Mouse (Mus musculus) adrenal gland (tissue): ENCODE results near the gene Apoc3.

Experiments
- intact Hi-C: fragments of 180-260 bp; cut with DNase I; formaldehyde crosslinking; loops from one replicate; pipeline ENCODE4 v1.15.1; 2025
- long read RNA-seq, 2 experiments: library from polyadenylated mRNA; unstranded; transcript quantifications; one replicate each; pipeline ENCODE4 v2.0.0; 2020; ENCODE audit warnings: borderline replicate concordance in 1 of 2; ENCODE audit not compliant: insufficient replicate concordance in 1 of 2

The Apoc3 gene
- long read RNA-seq, experiment 1 = 0 reads
- long read RNA-seq, experiment 2, partial matches to known transcripts = 0 of 1 reads
- long read RNA-seq, experiment 2, other reads (novel, unspliced or antisense) = 0 of 1 reads

DNA sequence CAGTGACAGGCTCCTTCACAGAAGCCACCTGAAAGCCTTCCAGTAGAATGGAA is at the start of gene Apoc3:
Gene Apoc3 (minus strand): TSS at position 41 of the 53 bp plus-strand sequence.
- intact Hi-C loops = no loop called here

DNA sequence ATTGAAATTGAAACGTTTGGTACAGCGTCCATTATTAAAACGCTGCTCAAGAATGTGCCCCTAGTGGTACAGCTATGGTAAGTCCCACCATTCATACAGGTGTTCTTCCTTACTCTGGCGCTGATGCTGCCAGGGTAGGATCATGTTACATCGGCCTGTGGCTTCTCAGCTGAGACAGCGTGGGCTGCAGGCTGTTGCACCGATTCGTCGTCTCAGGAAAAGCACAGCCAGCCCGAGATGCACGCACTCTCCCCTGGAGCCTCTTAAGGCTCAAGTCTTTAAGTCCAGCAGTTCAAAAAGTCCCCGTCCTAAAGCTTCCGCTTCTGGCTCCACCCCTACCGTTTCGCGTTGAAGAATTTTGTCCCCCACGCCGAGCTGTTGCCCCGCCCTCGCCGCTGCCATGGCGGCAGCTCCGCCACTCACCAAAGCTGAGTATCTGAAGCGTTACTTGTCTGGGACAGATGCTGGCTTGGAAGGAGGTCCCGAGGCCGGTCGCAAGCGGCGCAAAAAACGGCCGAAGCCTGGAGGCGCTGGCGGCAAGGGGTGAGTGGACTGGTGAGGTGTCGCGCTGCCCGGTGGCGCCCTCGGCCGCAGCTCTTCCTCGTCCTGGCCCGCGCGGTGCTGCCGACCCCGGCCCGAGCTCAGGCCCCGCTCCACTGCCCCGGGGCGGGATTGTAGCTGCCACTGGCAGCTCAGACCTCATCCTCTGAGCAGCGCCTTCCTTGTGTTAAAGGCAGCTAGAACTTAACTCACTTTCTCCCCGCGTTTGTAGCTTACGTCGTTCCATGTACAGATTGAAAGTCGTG is 47.4 kb upstream of the Apoc3 start, which contains the start of gene Bud13:
Gene Bud13 (plus strand): TSS at position 378 of the 806 bp plus-strand sequence.
- intact Hi-C loops = no loop called here

DNA sequence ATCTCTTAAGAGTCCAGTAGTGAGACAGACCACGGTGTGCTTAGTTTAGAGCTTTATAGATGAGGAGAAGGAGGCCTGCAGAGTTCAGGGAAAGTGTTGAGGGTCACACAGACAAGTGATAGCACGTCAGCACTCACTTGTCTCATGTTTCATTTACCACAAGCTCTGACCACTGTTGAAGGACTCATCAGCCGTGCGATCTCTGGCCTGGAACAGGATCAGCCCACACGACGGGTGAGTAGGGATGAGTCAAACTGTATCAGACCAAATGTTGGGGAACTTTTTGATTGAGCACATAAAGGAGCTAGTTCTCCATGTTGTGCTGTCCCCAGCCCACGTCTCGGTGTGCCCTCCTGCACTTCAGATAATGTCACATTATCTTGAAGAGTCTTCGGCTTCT is 39.1 kb upstream of the Apoc3 start:
- intact Hi-C loops = no loop called here

DNA sequence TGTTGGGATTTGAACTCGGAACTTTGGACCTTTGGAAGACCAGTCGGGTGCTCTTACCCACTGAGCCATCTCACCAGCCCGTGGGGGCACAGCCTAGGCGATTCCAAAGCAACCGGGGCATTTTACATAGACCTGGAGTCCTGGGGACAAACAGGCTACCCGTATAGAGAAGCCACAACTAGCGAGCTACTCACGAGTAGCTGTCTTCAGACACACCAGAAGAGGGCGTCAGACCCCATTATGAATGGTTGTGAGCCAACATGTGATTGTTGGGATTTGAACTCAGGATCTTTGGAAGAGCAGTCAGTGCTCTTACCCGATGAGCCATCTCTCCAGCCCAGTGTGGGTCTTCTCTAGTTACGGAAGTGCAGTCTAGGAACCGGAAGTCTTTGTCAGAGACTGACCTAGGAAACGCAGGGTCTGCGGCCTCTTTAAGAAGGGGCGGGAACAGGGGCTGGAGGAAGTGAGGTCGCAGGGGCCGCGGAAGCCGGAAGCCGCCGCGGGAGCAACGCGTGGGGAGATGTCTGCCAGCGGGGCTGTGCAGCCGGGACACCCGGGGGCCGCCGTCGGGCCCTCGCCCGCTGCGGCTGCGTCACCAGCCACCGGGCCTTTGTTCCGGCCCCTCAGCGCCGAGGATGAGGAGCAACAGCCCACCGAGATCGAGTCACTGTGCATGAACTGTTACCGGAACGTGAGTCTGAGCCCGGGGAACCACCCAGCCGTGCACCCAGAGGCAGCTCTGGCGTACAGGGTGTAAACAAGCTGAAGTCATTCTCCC is 37.4 kb upstream of the Apoc3 start, which contains the start of gene Zpr1:
Gene Zpr1 (plus strand): TSS at position 388 of the 778 bp plus-strand sequence.
- intact Hi-C loops = no loop called here

DNA sequence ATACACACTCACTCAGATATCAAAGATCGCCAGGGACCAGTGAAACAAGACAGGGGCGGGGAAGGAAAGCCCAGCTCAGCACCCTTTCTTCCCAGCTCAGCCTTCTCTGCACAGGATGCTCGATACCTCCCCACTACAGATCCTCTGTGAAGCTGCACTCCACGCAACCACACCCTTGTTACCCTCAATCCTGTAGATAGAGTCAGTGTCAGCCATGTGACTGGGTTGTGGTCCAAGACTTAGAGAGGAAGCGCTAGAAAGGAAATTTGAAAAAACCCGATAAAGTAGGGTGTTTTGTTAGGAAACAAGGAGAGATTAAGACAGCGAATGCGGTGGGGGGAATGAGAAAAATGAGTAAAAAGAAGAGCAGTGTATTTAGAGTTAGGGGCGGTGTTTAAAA is 36.6 kb upstream of the Apoc3 start:
- intact Hi-C loops = no loop called here

DNA sequence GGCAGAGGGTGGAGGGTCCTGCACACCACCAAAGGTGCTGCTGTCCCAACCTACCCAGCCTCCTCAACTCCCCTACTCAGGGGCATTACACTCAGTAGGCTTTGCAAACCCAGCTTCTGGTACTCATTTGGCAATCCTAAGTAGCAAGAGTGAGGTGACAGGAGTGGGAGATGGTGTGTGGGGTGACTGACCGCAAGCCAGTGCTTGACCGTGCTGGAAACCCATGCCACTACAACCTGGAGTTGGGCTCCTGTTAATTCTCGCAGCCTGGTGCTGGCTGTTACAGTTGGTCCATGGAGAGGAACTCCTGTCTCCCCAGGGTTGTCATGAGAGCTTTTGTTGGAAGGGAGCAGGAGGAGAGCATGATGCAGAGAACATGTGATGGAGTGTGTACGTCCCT is 35.3 kb upstream of the Apoc3 start:
- intact Hi-C loops = no loop called here

DNA sequence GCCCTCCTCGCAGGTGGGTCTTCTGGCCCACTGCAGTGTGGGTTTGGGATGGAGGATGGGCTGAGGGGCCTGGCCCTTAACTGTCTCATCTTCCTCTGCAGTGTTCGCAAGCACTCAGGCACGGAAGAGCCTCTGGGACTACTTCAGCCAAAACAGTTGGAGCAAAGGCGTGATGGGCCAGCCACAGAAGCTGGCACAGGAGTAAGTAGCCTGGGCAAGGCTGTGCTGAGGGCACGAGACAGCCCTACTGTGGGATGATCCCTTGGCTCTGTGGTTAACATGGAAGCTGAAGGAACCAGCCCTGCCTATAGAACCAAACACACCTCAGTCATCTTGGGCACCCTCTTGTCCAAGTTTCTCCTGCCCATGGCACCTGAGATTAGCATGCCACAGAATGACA is 33.7 kb upstream of the Apoc3 start:
- intact Hi-C loops = no loop called here

DNA sequence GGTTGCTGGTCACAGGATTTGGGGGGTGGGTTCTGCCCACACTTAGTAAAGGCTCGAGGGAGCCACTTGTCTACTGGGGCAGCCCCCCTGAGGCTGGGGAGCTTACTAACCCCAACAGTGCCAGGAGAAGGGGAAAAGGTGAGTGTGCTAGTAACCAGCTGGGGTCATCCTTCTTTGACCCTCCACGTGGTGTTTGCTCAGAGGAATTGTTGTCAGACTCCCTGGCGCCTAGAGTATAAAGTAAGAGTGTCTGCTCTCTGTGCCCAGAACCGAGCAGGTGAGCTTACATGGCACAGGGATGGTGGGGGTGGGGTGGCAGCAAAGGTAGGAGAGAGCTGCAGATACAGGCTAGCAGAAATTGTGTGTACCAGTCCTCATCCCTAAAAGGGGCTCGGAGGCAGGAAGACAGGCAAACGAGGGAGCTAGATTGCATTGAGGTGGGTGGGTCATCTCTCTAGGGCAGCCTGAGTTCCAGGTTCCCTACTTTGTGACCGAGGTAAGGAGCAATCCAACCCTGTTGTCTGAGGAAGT is 33.0 kb upstream of the Apoc3 start, which contains the start of gene Apoa5:
Gene Apoa5 (plus strand): TSS at position 291 of the 531 bp plus-strand sequence.
- intact Hi-C loops = no loop called here

DNA sequence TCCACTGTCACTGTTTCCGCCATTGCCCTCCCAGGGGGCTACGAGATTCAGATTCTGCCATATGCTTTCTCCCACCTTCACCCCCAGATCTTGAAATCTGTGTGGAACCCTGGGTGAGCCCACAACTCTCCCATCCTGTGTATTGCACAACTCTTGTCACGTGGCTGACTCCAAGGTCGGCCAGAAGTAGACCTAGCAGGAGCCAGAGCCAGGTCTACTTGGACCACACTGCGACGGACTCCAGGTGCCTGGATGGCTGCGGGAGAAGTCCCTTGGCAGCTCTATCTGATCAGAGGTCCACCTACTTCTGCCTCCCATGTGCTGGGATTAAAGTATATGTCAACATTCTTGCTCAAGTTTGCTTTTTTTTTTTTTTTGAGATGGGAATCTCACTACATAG is 25.7 kb upstream of the Apoc3 start:
- intact Hi-C loops = no loop called here

DNA sequence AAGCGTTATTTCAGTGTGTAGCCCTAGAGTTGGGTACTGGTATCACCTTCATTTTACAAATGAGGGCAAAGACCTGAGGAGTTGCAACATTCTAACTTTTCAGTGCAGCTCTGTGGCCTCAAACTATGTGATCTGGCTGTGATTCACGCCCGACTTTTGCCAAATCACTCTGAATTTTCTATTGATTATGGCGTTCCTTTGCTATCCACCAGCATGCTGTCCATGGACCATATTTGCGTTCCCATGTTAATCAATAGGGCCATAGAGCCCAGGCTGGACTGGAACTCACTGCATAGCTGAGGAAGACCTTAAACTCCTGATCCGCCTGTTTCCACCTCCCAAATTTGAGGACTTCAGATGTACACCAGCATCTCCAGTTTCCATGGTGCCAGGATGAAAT is 23.7 kb upstream of the Apoc3 start:
- intact Hi-C loops = no loop called here

DNA sequence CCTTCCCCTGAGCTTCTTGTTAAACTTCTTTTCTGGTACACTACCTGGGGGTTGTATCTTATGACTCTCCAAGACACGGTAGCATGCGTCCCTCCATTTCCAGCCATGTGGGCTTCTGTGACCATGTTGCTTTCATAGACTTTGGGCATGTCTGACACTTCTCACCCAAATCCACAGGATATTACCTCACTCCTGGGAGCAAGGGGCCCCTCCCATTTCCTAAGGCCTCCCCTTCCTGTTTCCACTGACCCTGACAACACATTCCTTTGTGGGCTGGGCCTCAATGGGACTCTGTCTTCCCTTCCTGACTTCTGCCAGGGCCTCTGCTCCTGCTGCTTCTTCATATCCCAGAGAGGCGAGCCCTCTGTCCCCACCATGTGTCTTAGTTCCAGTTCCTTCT is 22.1 kb upstream of the Apoc3 start:
- intact Hi-C loops = no loop called here

DNA sequence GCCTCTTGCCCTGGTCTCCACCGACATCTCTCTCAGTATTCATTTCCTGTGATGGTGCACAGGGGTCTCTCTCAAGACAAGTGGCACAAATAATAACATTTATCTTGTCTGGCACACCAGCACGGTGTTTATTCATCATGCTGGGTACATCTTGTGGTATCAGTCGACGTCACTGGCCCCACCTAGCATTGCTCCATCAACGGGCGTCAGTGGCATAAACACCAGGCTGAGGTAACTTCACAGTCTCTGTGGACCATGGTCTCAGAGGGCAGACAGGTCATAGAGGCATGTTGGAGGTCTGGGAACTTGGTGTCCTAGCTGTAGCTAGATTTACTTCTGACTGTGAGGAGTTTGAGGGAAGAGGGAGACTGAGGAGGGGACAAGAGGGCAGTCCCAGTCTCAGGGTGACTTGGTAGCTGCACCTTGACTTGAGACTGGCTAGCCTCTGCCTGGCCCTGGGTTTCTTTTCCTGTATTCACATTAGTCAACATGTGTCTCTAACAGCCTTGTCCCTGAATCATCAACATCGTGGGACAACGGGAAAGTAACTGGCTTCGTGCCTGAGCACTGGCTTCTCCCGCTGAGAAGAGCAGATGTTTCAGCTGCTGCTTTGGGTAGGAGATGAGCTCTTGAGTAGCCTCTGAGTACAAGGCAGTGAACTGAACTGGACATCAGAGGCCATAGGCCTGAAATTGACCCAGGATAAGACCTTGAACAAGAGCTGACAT is 21.4 kb upstream of the Apoc3 start:
- intact Hi-C loops = no loop called here

DNA sequence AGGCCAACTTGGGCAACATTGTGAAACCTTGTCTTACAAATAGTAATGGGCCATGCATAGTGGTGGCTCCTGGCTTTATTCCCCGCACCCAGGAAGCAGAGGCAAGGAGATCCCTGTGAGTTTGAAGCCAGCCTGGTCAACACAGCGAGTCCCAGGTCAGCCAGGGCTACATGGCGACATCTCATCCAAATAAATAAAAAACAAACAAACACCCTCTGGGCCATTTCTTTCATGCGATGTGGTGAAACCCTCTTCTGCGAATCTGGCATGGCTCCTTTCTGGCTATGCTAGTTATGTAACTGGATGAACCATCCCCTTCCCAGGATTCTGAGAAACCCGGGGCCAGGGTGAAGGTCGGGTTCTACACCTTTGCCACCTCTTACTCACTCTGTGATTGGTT is 20.7 kb upstream of the Apoc3 start:
- intact Hi-C loops = no loop called here

DNA sequence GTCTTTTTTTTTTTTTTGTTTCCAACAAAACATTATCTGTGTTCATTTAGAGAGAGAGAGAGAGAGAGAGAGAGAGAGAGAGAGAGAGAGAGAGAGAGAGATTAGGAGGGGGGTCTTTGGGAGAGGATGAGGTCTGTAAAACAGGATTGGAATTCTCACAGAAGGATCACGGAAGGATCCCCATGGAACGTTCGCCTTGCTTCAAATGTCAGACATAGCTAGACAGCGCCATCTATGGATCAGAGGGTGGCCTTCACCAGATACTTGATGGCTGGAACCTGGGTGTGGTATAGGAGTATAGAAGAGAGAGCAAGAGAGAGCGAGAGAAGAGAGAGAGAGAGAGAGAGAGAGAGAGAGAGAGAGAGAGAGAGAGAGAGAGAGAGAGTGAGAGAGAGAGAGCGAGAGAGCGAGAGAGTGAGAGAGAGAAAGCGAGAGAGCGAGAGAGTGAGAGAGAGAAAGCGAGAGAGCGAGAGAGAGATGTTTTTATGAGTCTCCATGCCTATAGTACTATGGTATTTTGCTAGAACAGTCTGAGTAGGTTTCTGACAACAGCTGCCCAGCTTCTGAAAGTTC is 11.4 kb upstream of the Apoc3 start:
- intact Hi-C loops = loop anchor here (5.0 to 10.0 kb wide), 2 partner anchors 52 to 245 kb away; no protein-coding TSS in a partner anchor

DNA sequence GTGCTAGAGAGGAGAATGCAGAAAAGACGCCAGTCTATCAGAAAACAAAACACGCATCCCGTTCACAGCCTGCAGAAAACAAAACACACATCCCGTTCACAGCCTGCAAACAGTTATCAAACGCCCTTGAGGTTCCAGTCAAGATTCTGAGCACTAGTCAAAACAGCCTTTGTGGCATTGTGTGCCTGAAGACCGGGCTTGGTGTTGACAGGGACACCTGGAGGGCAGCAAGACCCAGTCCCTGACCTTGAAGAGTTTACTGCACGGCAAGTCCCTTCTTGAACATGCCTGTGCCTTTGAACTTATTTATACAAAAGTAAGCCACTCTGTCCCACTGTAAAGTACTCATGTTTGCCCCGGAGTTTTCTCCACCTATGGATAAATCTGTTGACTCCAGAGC is 8.1 kb upstream of the Apoc3 start:
- intact Hi-C loops = loop anchor here (10.0 kb wide), 1 partner anchor 49 kb away; no protein-coding TSS in a partner anchor

DNA sequence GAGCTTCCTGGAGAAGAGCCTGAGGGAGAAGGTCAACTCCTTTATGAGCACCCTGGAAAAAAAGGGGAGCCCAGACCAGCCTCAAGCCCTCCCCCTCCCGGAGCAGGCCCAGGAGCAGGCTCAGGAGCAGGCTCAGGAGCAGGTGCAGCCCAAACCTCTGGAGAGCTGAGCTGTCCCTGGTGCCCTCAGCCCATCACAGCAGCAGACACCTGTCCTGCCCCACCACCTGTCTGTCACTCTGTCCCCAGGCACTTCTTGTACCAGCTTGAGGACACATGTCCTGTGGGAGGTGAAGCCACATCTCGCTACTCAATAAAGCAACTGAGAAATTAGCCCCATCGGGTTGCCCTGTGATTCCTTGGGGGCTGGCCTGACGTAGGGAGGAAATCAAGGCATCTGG is 7.7 kb upstream of the Apoc3 start:
- intact Hi-C loops = loop anchor here (10.0 kb wide), 1 partner anchor 48 kb away; no protein-coding TSS in a partner anchor

DNA sequence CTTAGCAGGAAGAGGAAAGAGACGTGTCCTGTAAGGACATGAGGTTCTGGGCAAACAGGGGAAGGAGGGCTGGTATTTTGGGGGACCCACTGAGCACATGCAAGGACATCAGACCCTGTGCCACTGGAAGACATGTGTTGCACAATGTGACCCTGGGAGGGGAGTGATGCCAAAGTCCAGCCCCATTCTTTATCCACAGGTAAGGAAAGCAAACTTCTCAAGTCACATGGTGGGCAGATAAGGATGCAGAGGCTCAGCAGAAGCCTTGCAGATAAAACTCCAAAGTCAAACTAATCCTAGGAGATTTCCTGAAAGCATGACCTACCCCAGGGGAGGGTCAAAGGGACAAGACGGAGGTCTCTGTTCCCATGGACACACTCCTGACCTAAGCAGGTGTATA is 6.4 kb upstream of the Apoc3 start:
- intact Hi-C loops = loop anchor here (10.0 kb wide), 1 partner anchor 47 kb away; no protein-coding TSS in a partner anchor

DNA sequence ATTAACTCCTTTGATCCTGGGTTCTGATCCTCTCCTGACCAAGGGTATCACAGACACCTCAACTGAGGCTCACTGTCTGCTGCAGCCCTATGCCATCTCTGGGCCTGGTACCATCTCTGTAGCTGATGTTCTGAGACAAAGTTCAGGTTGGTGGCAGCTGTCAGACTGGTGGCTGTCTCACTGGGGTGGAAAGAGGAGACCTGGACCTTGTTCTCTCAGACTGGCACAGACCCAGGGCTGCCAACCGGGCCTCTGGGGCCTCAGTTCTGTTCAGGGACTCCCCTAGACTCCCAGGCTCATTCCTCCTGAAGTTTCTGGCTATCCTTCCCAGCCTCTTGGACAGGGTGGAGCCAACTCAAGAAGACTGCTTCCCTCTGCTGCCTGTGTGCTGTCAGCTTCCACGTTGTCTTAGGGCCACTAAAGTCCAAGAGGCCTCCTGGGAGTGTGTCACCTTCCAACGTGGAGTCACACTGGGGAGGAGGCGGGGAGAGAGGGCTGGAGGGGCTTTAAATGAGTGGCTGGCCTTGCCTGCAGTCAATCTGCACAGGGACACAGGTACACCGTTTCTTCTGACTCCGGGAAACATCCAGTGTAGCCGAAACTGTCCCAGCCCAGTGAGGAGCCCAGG is 5.2 kb upstream of the Apoc3 start, which contains the start of gene Apoa4:
Gene Apoa4 (plus strand): TSS at position 171 of the 628 bp plus-strand sequence.
- intact Hi-C loops = loop anchor here (10.0 kb wide), 1 partner anchor 46 kb away; no protein-coding TSS in a partner anchor

DNA sequence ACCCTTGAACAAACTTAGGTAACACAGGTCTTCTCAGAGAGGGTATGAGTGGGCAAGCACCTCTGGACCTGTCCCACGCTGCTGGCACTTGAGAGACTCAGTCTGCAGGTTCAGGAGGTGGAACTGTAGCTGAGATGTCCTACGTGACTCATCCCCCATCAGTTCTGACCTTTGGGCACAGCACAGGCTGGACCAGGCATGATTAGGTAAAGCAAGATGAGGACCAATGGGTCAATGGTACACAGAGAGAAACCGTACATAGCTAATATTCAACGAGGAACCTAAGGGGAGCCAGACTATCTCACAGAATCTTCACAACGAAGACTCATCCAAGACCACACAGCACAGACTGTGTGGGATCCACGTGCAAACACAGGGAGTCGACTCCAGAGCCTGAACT is 3.4 kb upstream of the Apoc3 start:
- intact Hi-C loops = no loop called here

DNA sequence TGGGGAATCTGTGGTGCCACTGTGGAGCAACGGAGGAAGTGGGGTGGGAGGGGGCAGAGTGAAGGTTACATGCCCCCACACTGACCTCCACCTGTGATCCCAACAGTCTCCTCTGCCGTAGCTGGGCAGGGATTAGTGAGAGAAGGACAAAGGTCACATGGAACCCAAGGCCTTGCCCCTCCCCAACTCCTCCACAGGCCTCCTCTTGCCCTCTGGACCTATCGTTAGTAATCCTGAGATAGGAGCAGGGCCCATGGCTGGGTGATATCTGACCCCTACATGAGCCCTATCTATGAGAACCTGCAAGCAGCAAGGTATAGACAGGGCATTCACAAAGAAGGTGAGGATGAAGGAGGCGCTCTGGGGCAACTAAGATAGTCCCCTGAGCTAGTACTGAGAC is 213 bp upstream of the Apoc3 start:
- intact Hi-C loops = no loop called here

DNA sequence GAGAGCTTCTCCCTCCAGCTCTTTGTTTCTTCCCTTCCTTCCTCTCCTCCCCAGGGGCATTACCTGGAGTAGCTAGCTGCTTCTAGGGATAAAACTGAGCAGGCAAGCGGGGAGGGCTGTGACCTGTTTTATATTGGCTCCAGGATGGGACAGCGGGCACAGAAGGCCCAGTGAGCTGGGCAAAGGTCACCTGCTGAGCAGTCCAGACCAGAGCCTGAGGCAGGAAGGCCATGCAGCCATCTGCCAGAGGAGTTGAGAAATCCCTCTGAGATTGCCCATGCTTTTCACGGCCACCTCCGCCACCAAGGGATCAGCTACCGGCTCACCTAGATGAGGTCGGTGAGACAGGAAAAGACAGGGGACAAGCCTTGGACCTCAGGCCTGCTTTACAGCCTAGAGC is 240 bp downstream of the Apoc3 start:
- intact Hi-C loops = no loop called here
